Mouse (Mus musculus): ENCODE measurements at regions not wholly inside any gene's neighbourhood (a gene's known extent, or its start where the extent isn't known, plus 50 kb on each side); places are given as distances from the start of the nearest gene placed in this dataset.

DNA sequence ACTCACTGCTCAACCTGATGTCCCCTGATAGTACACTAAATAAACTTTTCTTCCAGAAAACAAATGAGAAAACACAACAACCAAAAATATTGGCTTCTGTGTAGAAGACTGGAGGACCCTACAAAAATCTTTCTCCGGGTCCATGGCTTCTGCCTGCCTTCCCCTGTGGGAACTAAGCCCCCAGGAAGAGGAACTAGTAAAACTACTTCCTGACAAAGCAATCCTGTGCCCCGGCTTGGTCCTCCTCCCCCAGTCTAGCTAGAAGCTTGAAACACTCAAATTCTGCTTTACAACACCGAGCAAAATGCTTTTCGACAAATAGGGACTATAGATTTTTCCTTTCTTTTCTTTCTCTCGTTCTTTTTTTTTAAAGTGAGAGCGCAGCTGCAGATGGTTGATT, 51.3 kb upstream of the Mki67 start:
- Histone ChIP-seq H3K4me2 (ENCODE audit: low read depth, severe bottlenecking) (no peak overlapping the region), H3K4me3 (ENCODE audit: low read depth, low read length) (no peak overlapping the region), H3K27me3 (ENCODE audit: control insufficient read depth, insufficient read depth, low read length) (no peaks in the 10 kb centered on the region), H3K36me3 (ENCODE audit: control insufficient read depth, insufficient read depth, low read length) (no peaks in the 10 kb centered on the region), H3K27ac (replicated peaks; ENCODE audit: low read depth, low read length) (no peak overlapping the region), H3K9me3 (ENCODE audit: control insufficient read depth, low read length) (no peaks in the 10 kb centered on the region), H3K9ac (ENCODE audit: low read length) (no peak overlapping the region), H3K4me1 (ENCODE audit: control insufficient read depth, insufficient read depth, low read length) (peaks cover 6% of the 10 kb centered on the region; the same call in 1 of the 2 replicates)
- 74% methylated on average over 6 of the region's 6 CpGs for WGBS
- ATAC-seq (ENCODE audit: insufficient number of reproducible peaks, low FRiP score, low TSS enrichment, low read depth) (no peak), DNase-seq (ENCODE audit: low spot score) (no peak)

DNA sequence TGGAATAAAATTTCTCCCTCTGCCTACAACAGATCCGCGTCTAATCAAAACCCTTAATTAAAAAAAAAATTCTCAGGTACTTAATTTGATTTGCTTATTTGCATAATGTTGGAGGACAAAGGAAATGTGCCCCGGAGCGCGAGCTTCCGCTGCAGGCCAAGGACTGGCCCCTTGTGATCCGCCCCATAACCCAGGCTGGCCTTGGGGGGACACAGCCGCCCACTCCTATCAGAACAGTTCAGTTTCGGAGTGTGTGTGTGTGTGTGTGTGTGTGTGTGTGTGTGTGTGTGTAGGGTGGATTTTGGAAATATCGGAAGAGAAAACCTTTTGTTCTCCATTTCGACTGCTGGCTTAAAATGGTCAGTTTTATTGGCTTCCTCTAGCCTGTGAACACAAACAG, 51.9 kb upstream of the Mki67 start:
- no peaks in the 10 kb centered on the region for H3K9me3 ChIP-seq (ENCODE audit: control insufficient read depth, low read length)
- ATAC-seq (ENCODE audit: insufficient number of reproducible peaks, low FRiP score, low TSS enrichment, low read depth) = no peak
- WGBS = 91% methylated on average over 11 of the region's 11 CpGs
- no peak overlapping the region for H3K9ac ChIP-seq (ENCODE audit: low read length)
- H3K36me3 ChIP-seq (ENCODE audit: control insufficient read depth, insufficient read depth, low read length) = no peaks in the 10 kb centered on the region
- H3K4me3 ChIP-seq (ENCODE audit: low read depth, low read length) = no peak overlapping the region
- DNase-seq (ENCODE audit: low spot score) = no peak
- no peak overlapping the region for H3K27ac ChIP-seq (replicated peaks; ENCODE audit: low read depth, low read length)
- H3K27me3 ChIP-seq (ENCODE audit: control insufficient read depth, insufficient read depth, low read length) = no peaks in the 10 kb centered on the region
- no peak overlapping the region for H3K4me2 ChIP-seq (ENCODE audit: low read depth, severe bottlenecking)
- peaks cover 6% of the 10 kb centered on the region; the same call in 1 of the 2 replicates for H3K4me1 ChIP-seq (ENCODE audit: control insufficient read depth, insufficient read depth, low read length)

- H3K9ac ChIP-seq (ENCODE audit: low read length) = no peak overlapping the region
- DNase-seq (ENCODE audit: low spot score) (peak; percentile 87), ATAC-seq (ENCODE audit: insufficient number of reproducible peaks, low FRiP score, low TSS enrichment, low read depth) (peak; percentile 54; the same call in 1 of the 2 replicates)
- no peak overlapping the region for H3K4me2 ChIP-seq (ENCODE audit: low read depth, severe bottlenecking)
- peaks cover 6% of the 10 kb centered on the region; the same call in 1 of the 2 replicates for H3K4me1 ChIP-seq (ENCODE audit: control insufficient read depth, insufficient read depth, low read length)
- no peaks in the 10 kb centered on the region for H3K9me3 ChIP-seq (ENCODE audit: control insufficient read depth, low read length)
- WGBS = 7% methylated on average over 3 of the region's 3 CpGs
- no peaks in the 10 kb centered on the region for H3K36me3 ChIP-seq (ENCODE audit: control insufficient read depth, insufficient read depth, low read length)
- H3K27ac ChIP-seq (replicated peaks; ENCODE audit: low read depth, low read length) = no peak overlapping the region
- H3K27me3 ChIP-seq (ENCODE audit: control insufficient read depth, insufficient read depth, low read length) = no peaks in the 10 kb centered on the region
- no peak overlapping the region for H3K4me3 ChIP-seq (ENCODE audit: low read depth, low read length)
These were observed 52.4 kb upstream of the Mki67 start for GRCm38 (mm10) chr7:135768592-135768991.

GRCm38 (mm10) chr7:135769082-135769673, 53.0 kb upstream of the Mki67 start:
- Histone ChIP-seq H3K27ac (replicated peaks; ENCODE audit: low read depth, low read length) (no peak overlapping the region), H3K9ac (ENCODE audit: low read length) (no peak overlapping the region), H3K4me2 (ENCODE audit: low read depth, severe bottlenecking) (no peak overlapping the region), H3K4me3 (ENCODE audit: low read depth, low read length) (no peak overlapping the region), H3K36me3 (ENCODE audit: control insufficient read depth, insufficient read depth, low read length) (no peaks in the 10 kb centered on the region), H3K27me3 (ENCODE audit: control insufficient read depth, insufficient read depth, low read length) (no peaks in the 10 kb centered on the region), H3K4me1 (ENCODE audit: control insufficient read depth, insufficient read depth, low read length) (peaks cover 6% of the 10 kb centered on the region; the same call in 1 of the 2 replicates), H3K9me3 (ENCODE audit: control insufficient read depth, low read length) (no peaks in the 10 kb centered on the region)
- 60% methylated on average over 21 of the region's 21 CpGs for WGBS
- DNase-seq (ENCODE audit: low spot score) (no peak), ATAC-seq (ENCODE audit: insufficient number of reproducible peaks, low FRiP score, low TSS enrichment, low read depth) (no peak)

DNA sequence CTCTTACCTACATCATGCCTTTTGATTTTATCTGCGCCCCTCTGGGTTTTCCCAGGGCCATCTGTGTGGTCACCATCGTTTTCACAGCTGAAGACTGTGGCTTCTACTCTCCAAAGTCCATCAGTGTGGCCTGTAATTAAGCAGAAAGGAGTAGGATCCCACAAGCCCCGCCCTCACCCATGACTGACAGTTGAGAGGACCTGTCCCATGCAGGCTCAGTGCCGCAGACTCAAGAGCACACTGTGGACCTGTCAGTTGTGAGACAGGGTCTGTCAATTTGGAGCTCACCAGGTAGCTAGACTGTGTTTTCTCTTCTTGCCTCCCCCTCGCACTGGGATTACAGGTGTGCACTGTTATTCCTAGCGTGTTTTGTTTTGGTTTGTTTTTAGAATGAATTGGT, 53.9 kb upstream of the Mki67 start:
- Histone ChIP-seq H3K9me3 (ENCODE audit: control insufficient read depth, low read length) (no peaks in the 10 kb centered on the region), H3K4me1 (ENCODE audit: control insufficient read depth, insufficient read depth, low read length) (peaks cover 6% of the 10 kb centered on the region; the same call in 1 of the 2 replicates), H3K4me2 (ENCODE audit: low read depth, severe bottlenecking) (no peak overlapping the region), H3K27me3 (ENCODE audit: control insufficient read depth, insufficient read depth, low read length) (no peaks in the 10 kb centered on the region), H3K36me3 (ENCODE audit: control insufficient read depth, insufficient read depth, low read length) (no peaks in the 10 kb centered on the region), H3K27ac (replicated peaks; ENCODE audit: low read depth, low read length) (no peak overlapping the region), H3K9ac (ENCODE audit: low read length) (no peak overlapping the region), H3K4me3 (ENCODE audit: low read depth, low read length) (no peak overlapping the region)
- DNase-seq (ENCODE audit: low spot score) (no peak), ATAC-seq (ENCODE audit: insufficient number of reproducible peaks, low FRiP score, low TSS enrichment, low read depth) (no peak)
- WGBS = 67% methylated on average over 6 of the region's 6 CpGs

DNA sequence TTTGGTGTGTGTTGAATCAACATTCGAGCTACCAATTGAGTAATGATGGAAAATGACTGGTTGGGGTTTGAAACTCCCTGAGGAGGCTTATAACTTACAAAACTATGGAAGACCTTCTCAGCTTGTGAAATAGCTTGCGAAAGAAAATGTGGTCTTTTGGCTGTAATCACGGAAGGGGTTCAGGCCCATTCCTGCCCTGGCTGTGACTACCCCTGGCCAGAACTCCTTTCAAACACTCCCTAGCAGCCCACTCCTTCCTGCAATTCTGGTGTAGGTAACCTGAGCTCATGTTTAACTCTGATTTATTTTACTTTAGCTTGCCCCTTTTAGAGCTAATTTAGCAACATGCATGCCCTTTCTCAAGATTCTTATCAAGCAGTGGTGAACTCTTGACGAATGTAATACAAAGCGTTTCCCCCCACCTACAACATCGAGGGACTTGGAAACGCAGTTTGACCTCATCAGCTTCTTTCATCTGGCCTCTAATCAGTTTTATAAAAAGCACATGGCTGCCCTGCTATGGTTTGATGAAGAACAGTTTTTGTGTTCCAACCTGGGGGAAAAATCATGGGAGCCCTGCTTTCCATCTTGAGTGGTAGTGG, 59.8 kb upstream of the Mki67 start:
- 38% methylated on average over 7 of the region's 7 CpGs for WGBS
- Histone ChIP-seq H3K36me3 (ENCODE audit: control insufficient read depth, insufficient read depth, low read length) (no peaks in the 10 kb centered on the region), H3K4me2 (ENCODE audit: low read depth, severe bottlenecking) (no peak overlapping the region), H3K4me1 (ENCODE audit: control insufficient read depth, insufficient read depth, low read length) (peaks cover 6% of the 10 kb centered on the region; the same call in 1 of the 2 replicates), H3K27ac (replicated peaks; ENCODE audit: low read depth, low read length) (peak overlapping the region; percentile 42), H3K9ac (ENCODE audit: low read length) (no peak overlapping the region), H3K4me3 (ENCODE audit: low read depth, low read length) (no peak overlapping the region), H3K9me3 (ENCODE audit: control insufficient read depth, low read length) (no peaks in the 10 kb centered on the region), H3K27me3 (ENCODE audit: control insufficient read depth, insufficient read depth, low read length) (no peaks in the 10 kb centered on the region)
- no peak for ATAC-seq (ENCODE audit: insufficient number of reproducible peaks, low FRiP score, low TSS enrichment, low read depth)
- DNase-seq (ENCODE audit: low spot score) = no peak

DNA sequence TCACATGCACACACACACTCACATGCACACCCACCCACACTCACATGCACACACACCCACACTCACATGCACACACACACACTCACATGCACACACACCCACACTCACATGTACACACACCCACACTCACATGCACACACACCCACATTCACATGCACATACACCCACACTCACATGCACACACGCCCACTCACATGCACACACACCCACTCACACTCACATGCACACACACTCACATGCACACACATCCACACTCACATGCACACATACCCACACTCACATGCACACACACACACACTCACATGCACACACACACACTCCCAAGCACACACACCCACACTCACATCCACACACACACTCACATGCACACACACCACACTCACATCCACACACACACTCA, 74.0 kb upstream of the Mki67 start:
- no peaks in the 10 kb centered on the region for H3K4me1 ChIP-seq (ENCODE audit: control insufficient read depth, insufficient read depth, low read length)
- H3K4me2 ChIP-seq (ENCODE audit: low read depth, severe bottlenecking) = no peak overlapping the region
- H3K9me3 ChIP-seq (ENCODE audit: control insufficient read depth, low read length) = no peaks in the 10 kb centered on the region
- H3K36me3 ChIP-seq (ENCODE audit: control insufficient read depth, insufficient read depth, low read length) = no peaks in the 10 kb centered on the region
- no peak for ATAC-seq (ENCODE audit: insufficient number of reproducible peaks, low FRiP score, low TSS enrichment, low read depth)
- H3K27ac ChIP-seq (replicated peaks; ENCODE audit: low read depth, low read length) = no peak overlapping the region
- no peak for DNase-seq (ENCODE audit: low spot score)
- WGBS = 93% methylated on average over 1 of the region's 1 CpGs
- no peaks in the 10 kb centered on the region for H3K27me3 ChIP-seq (ENCODE audit: control insufficient read depth, insufficient read depth, low read length)
- no peak overlapping the region for H3K4me3 ChIP-seq (ENCODE audit: low read depth, low read length)
- H3K9ac ChIP-seq (ENCODE audit: low read length) = no peak overlapping the region

- H3K9me3 ChIP-seq (ENCODE audit: control insufficient read depth, low read length) = no peaks in the 10 kb centered on the region
- WGBS = 0% methylated on average over 3 of the region's 3 CpGs
- H3K27me3 ChIP-seq (ENCODE audit: control insufficient read depth, insufficient read depth, low read length) = no peaks in the 10 kb centered on the region
- no peak overlapping the region for H3K27ac ChIP-seq (replicated peaks; ENCODE audit: low read depth, low read length)
- no peaks in the 10 kb centered on the region for H3K4me1 ChIP-seq (ENCODE audit: control insufficient read depth, insufficient read depth, low read length)
- no peak overlapping the region for H3K4me2 ChIP-seq (ENCODE audit: low read depth, severe bottlenecking)
- no peaks in the 10 kb centered on the region for H3K36me3 ChIP-seq (ENCODE audit: control insufficient read depth, insufficient read depth, low read length)
- DNase-seq (ENCODE audit: low spot score) (peak; percentile 89), ATAC-seq (ENCODE audit: insufficient number of reproducible peaks, low FRiP score, low TSS enrichment, low read depth) (no peak)
- H3K4me3 ChIP-seq (ENCODE audit: low read depth, low read length) = no peak overlapping the region
- no peak overlapping the region for H3K9ac ChIP-seq (ENCODE audit: low read length)
These were observed 74.8 kb upstream of the Mki67 start for GRCm38 (mm10) chr7:135790978-135791377.

All from limb, embryonic 11.5 days (tissue).